Mouse (Mus musculus) lung, postnatal 0 days (tissue): ENCODE data around the gene Col1a1.

Experiments
- CTCF ChIP-seq: IDR thresholded peaks from 2 replicates; pipeline ENCODE4 v1.5.1; 2016; ENCODE audit warnings: antibody characterized with exemption, mild to moderate bottlenecking
- EP300 ChIP-seq: IDR thresholded peaks from 2 replicates; pipeline ENCODE4 v1.6.1; 2016; ENCODE audit warnings: antibody characterized with exemption, mild to moderate bottlenecking, control low read depth

GRCm38 (mm10) chr11:94896753-94897376, 39.2 kb upstream of the Col1a1 start:
- TF ChIP-seq CTCF: no peak
- peak; percentile 56; the same call in 1 of the 2 replicates for TF ChIP-seq EP300
